In genomic region chr1:190038046-190038445, GRCm38 (mm10) we compare ENCODE assay signal across 27 mouse cellular contexts.
A peak's percentile ranks its signal among the peaks of the same experiment; 100 is the strongest.
DNase-seq lines count a peak whose midpoint lies in the region; ATAC-seq lines count a peak whose summit lies in the region.
"Had no signal": no experiment of that assay in that cellular context is flagged by ENCODE, and none has a peak within 500 bp of the region (broad histone marks: within the 10 kb centered on the region; RNA-seq: fewer than 3 reads in every experiment).

No protein-coding gene starts in this region.

- ATAC-seq in liver, embryonic 12.5 days = peak; percentile 55; the same call in 1 of the 2 replicates
- ATAC-seq: CD4-positive, CD25-positive, alpha-beta regulatory T cell, adult 4 months; forebrain, embryonic 14.5 days; intestine, embryonic 15.5 days; Patski had no signal

- no peaks in the 10 kb centered on the region for H3K27me3 ChIP-seq in heart, embryonic 10.5 days (ENCODE audit: insufficient read depth, poor library complexity, severe bottlenecking)
- H3K27me3 ChIP-seq in liver, embryonic 12.5 days (replicated peaks) = no peaks in the 10 kb centered on the region
- H3K27me3 ChIP-seq: intestine, embryonic 15.5 days; liver, embryonic 13.5 days; neural tube, embryonic 15.5 days; stomach, embryonic 15.5 days had no signal

- no peak for DNase-seq in heart, embryonic 10.5 days (ENCODE audit: low spot score)
- DNase-seq in heart, adult 8-10 months (ENCODE audit: low spot score) = no peak
- no peak for DNase-seq in liver
- DNase-seq in kidney, adult 8-10 months = peak; percentile 9 to 37
- DNase-seq in kidney, postnatal 10 days = peak; percentile 31
- no peak for DNase-seq in layer of hippocampus, postnatal 10 days (ENCODE audit: low spot score in 2 of 2)
- DNase-seq in ovary, postnatal 36 days (ENCODE audit: low spot score) = no peak
- DNase-seq: adrenal gland, adult 8-10 months; cerebellum, adult 8-10 months; gastrocnemius, postnatal 10 days; heart, adult 11 months; heart, postnatal 10 days; layer of hippocampus, adult 9-11 months; liver, embryonic 13.5 days; midbrain, embryonic 14.5 days; right cerebral cortex, postnatal 25 days had no signal

- no peak overlapping the region for H3K4me3 ChIP-seq in heart, embryonic 10.5 days
- no peak overlapping the region for H3K4me3 ChIP-seq in liver, embryonic 12.5 days
- H3K4me3 ChIP-seq: embryonic facial prominence, embryonic 12.5 days; intestine, embryonic 15.5 days; limb, embryonic 10.5 days; liver, embryonic 13.5 days; myocyte; neural tube, embryonic 15.5 days; stomach, embryonic 15.5 days had no signal

- H3K9me3 ChIP-seq in heart, embryonic 10.5 days = no peaks in the 10 kb centered on the region
- H3K9me3 ChIP-seq in liver, embryonic 12.5 days (replicated peaks) = no peaks in the 10 kb centered on the region
- H3K9me3 ChIP-seq: embryonic facial prominence, embryonic 12.5 days; intestine, embryonic 15.5 days; limb, embryonic 10.5 days; liver, embryonic 13.5 days; neural tube, embryonic 15.5 days; stomach, embryonic 15.5 days had no signal

- 23% methylated on average over 5 of the region's 5 CpGs for WGBS in heart, embryonic 10.5 days
- WGBS in liver, embryonic 12.5 days (ENCODE audit: insufficient replicate concordance) = 10% methylated on average over 5 of the region's 5 CpGs

- no peak overlapping the region for H3K9ac ChIP-seq in liver, embryonic 12.5 days
- H3K9ac ChIP-seq: embryonic facial prominence, embryonic 12.5 days; hindbrain, embryonic 14.5 days; intestine, embryonic 15.5 days; liver, embryonic 13.5 days; neural tube, embryonic 15.5 days; stomach, embryonic 15.5 days had no signal

- peaks cover 28% of the 10 kb centered on the region for H3K4me1 ChIP-seq in heart, embryonic 10.5 days
- H3K4me1 ChIP-seq in liver, embryonic 12.5 days = peaks cover 10% of the 10 kb centered on the region; the same call in 1 of the 2 replicates
- H3K4me1 ChIP-seq: stomach, embryonic 15.5 days had no signal

- peak overlapping the region; percentile 53 for H3K27ac ChIP-seq in heart, embryonic 10.5 days
- no peak overlapping the region for H3K27ac ChIP-seq in liver, embryonic 12.5 days
- H3K27ac ChIP-seq: embryonic facial prominence, embryonic 12.5 days; hindbrain, embryonic 14.5 days; intestine, embryonic 15.5 days; limb, embryonic 10.5 days; liver, embryonic 13.5 days; neural tube, embryonic 15.5 days; stomach, embryonic 15.5 days had no signal

- H3K36me3 ChIP-seq in heart, embryonic 10.5 days = no peaks in the 10 kb centered on the region
- H3K36me3 ChIP-seq in liver, embryonic 12.5 days = no peaks in the 10 kb centered on the region
- H3K36me3 ChIP-seq: embryonic facial prominence, embryonic 12.5 days; intestine, embryonic 15.5 days; limb, embryonic 10.5 days; liver, embryonic 13.5 days; neural tube, embryonic 15.5 days; stomach, embryonic 15.5 days had no signal

- H3K4me2 ChIP-seq in liver, embryonic 12.5 days = no peak overlapping the region
- H3K4me2 ChIP-seq: embryonic facial prominence, embryonic 12.5 days; hindbrain, embryonic 14.5 days; intestine, embryonic 15.5 days; liver, embryonic 13.5 days; neural tube, embryonic 15.5 days; stomach, embryonic 15.5 days had no signal

Comparison
In these comparisons a context has a peak if more than half of its experiments do, and no peak if none do; other contexts are left out.
1. DNase-seq: peak in kidney, adult 8-10 months (2 of 2) and kidney, postnatal 10 days (single experiment); none in heart, embryonic 10.5 days (single experiment), heart, adult 8-10 months (single experiment), liver (single experiment), layer of hippocampus, postnatal 10 days (0 of 2) and ovary, postnatal 36 days (single experiment).